In genomic region chr16:95261807-95262206, GRCm38 (mm10) we compare ENCODE assay signal across 22 mouse cellular contexts. TPM values are rescaled to one million over a fixed set of nuclear protein-coding genes. Genes with fewer than 3 reads are reported as not detected.
DNase-seq lines count a peak whose midpoint lies in the region; ATAC-seq and TF ChIP-seq lines count a peak whose summit lies in the region.
"Had no signal": no experiment of that assay in that cellular context is flagged by ENCODE, and none has a peak within 500 bp of the region (broad histone marks: within the 10 kb centered on the region; RNA-seq: fewer than 3 reads in every experiment).

No protein-coding gene starts in this region.

- no peak for TF ChIP-seq POLR2A in kidney, adult 2 months (IDR thresholded peaks at IDR 0.05; ENCODE audit: low read depth, low read length)

- no peaks in the 10 kb centered on the region for H3K27me3 ChIP-seq in kidney, adult 2 months (replicated peaks; ENCODE audit: control insufficient read depth, insufficient read depth, low read length)
- H3K27me3 ChIP-seq in stomach, postnatal 0 days (ENCODE audit: control insufficient read depth, insufficient read depth, low read length) = no peaks in the 10 kb centered on the region
- H3K27me3 ChIP-seq in midbrain, postnatal 0 days (ENCODE audit: insufficient read depth, low read length) = no peaks in the 10 kb centered on the region
- H3K27me3 ChIP-seq: hindbrain, embryonic 15.5 days had no signal

- peak overlapping the region; percentile 19; the same call in 1 of the 2 replicates for H3K4me3 ChIP-seq in kidney, adult 2 months (ENCODE audit: insufficient read depth, low read depth, low read length)
- no peak overlapping the region for H3K4me3 ChIP-seq in stomach, postnatal 0 days (ENCODE audit: low read depth, low read length)
- no peak overlapping the region for H3K4me3 ChIP-seq in midbrain, postnatal 0 days (ENCODE audit: low read depth, low read length)
- H3K4me3 ChIP-seq: embryonic facial prominence, embryonic 13.5 days; forebrain, embryonic 12.5 days; heart, embryonic 10.5 days; hindbrain, embryonic 15.5 days had no signal

- DNase-seq in embryo, embryonic 10 days (ENCODE audit: low spot score) = peak; percentile 38
- DNase-seq in embryo, embryonic 11 days = no peak
- peak; percentile 34 for DNase-seq in kidney, adult 2 months
- DNase-seq in kidney, adult 11 months = no peak
- DNase-seq in embryo, embryonic 10.5 days (ENCODE audit: low spot score) = peak; percentile 24
- no peak for DNase-seq in stomach, postnatal 0 days (ENCODE audit: low spot score)
- no peak for DNase-seq in midbrain, postnatal 0 days (ENCODE audit: low spot score)
- DNase-seq: adrenal gland, postnatal 10 days; B cell, adult 2 months; cerebellum, adult 11 months; cerebellum, adult 8-10 months; cerebellum, postnatal 14 days; gastrocnemius, postnatal 10 days; heart, adult 18-20 months; heart, postnatal 14 days had no signal

- TF ChIP-seq EP300 in stomach, postnatal 0 days (optimal IDR thresholded peaks at IDR 0.05) = no peak

- H3K9ac ChIP-seq in stomach, postnatal 0 days (ENCODE audit: low read length) = 0 out of 2 replicates have a peak overlapping the region, but pooled peaks have one; percentile 4
- no peak overlapping the region for H3K9ac ChIP-seq in midbrain, postnatal 0 days (replicated peaks; ENCODE audit: low read length, poor library complexity, severe bottlenecking)
- H3K9ac ChIP-seq: embryonic facial prominence, embryonic 13.5 days; forebrain, embryonic 12.5 days; hindbrain, embryonic 15.5 days had no signal

- peaks cover 2% of the 10 kb centered on the region; the same call in 1 of the 2 replicates for H3K36me3 ChIP-seq in kidney, adult 2 months (ENCODE audit: control insufficient read depth, insufficient read depth, low read length)
- H3K36me3 ChIP-seq in stomach, postnatal 0 days (ENCODE audit: control insufficient read depth, insufficient read depth, low read length) = no peaks in the 10 kb centered on the region
- H3K36me3 ChIP-seq in midbrain, postnatal 0 days (ENCODE audit: insufficient read depth, low read length) = no peaks in the 10 kb centered on the region
- H3K36me3 ChIP-seq: embryonic facial prominence, embryonic 13.5 days; forebrain, embryonic 12.5 days; heart, embryonic 10.5 days; hindbrain, embryonic 15.5 days had no signal

- TF ChIP-seq CTCF in kidney, adult 2 months (conservative IDR thresholded peaks at IDR 0.05; ENCODE audit: insufficient read depth, insufficient read length, low read depth, low read length) = no peak
- no peak for TF ChIP-seq CTCF in stomach, postnatal 0 days (IDR thresholded peaks at IDR 0.05; ENCODE audit: low read depth)
- TF ChIP-seq CTCF in midbrain, postnatal 0 days (IDR thresholded peaks at IDR 0.05) = no peak

- ATAC-seq in stomach, postnatal 0 days (ENCODE audit: low FRiP score, low TSS enrichment) = no peak
- no peak for ATAC-seq in midbrain, postnatal 0 days (ENCODE audit: low FRiP score)
- ATAC-seq: forebrain, embryonic 16.5 days had no signal

- H3K9me3 ChIP-seq in stomach, postnatal 0 days (ENCODE audit: control insufficient read depth, low read length) = no peaks in the 10 kb centered on the region
- no peaks in the 10 kb centered on the region for H3K9me3 ChIP-seq in midbrain, postnatal 0 days (ENCODE audit: low read length)
- H3K9me3 ChIP-seq: embryonic facial prominence, embryonic 13.5 days; forebrain, embryonic 12.5 days; heart, embryonic 10.5 days; hindbrain, embryonic 15.5 days had no signal

- WGBS in kidney, adult 2 months = 44% methylated on average over 4 of the region's 4 CpGs
- 69% methylated on average over 4 of the region's 4 CpGs for WGBS in stomach, postnatal 0 days
- 78% methylated on average over 4 of the region's 4 CpGs for WGBS in midbrain, postnatal 0 days

- no peak overlapping the region for H3K4me2 ChIP-seq in stomach, postnatal 0 days (replicated peaks; ENCODE audit: low read depth)
- H3K4me2 ChIP-seq in midbrain, postnatal 0 days (ENCODE audit: low read depth, low read length, poor library complexity, severe bottlenecking) = no peak overlapping the region
- H3K4me2 ChIP-seq: forebrain, embryonic 12.5 days; hindbrain, embryonic 15.5 days had no signal

- H3K27ac ChIP-seq in kidney, adult 2 months (ENCODE audit: insufficient read depth, low read depth, low read length) = peak overlapping the region; percentile 42
- H3K27ac ChIP-seq in stomach, postnatal 0 days (replicated peaks) = no peak overlapping the region
- no peak overlapping the region for H3K27ac ChIP-seq in midbrain, postnatal 0 days (ENCODE audit: low read depth, low read length)
- H3K27ac ChIP-seq: forebrain, embryonic 12.5 days; heart, embryonic 10.5 days; hindbrain, embryonic 15.5 days had no signal

- peaks cover 12% of the 10 kb centered on the region; the same call in 1 of the 2 replicates for H3K4me1 ChIP-seq in kidney, adult 2 months (ENCODE audit: control insufficient read depth, insufficient read depth, low read length)
- no peaks in the 10 kb centered on the region for H3K4me1 ChIP-seq in stomach, postnatal 0 days (replicated peaks; ENCODE audit: control insufficient read depth, insufficient read depth)
- no peaks in the 10 kb centered on the region for H3K4me1 ChIP-seq in midbrain, postnatal 0 days (ENCODE audit: insufficient read depth, low read length)
- H3K4me1 ChIP-seq: forebrain, embryonic 12.5 days; hindbrain, embryonic 15.5 days had no signal

RNA-seq across cellular contexts. Expression of gene Kcnj15, which starts 4.4 kb away (rescaled TPM):
- polyA plus RNA-seq in kidney, adult 2 months (2012; rRNA removed) = 311 and 327 TPM in 2 replicates
- polyA plus RNA-seq in stomach, postnatal 0 days (2015; fragmentation: Nextera tagmentation; extraction: Ambion mirVana) = 10.5 and 10.6 TPM in 2 replicates
- total RNA-seq in midbrain, postnatal 0 days (2014; rRNA removed) = 0.09 TPM in 1 of 2 replicates, not detected in the other
- polyA plus RNA-seq in midbrain, postnatal 0 days (2015; fragmentation: Nextera tagmentation; extraction: Ambion mirVana) = 0.04 and 0.06 TPM in 2 replicates
- total RNA-seq: common myeloid progenitor, adult 5-6 weeks; MEL had no signal
- polyA plus RNA-seq: forebrain, embryonic 16.5 days had no signal

Comparison
In these comparisons a context has a peak if more than half of its experiments do, and no peak if none do; other contexts are left out.
1. DNase-seq: peak in embryo, embryonic 10 days (single experiment), kidney, adult 2 months (single experiment) and embryo, embryonic 10.5 days (single experiment); none in embryo, embryonic 11 days (single experiment), kidney, adult 11 months (single experiment), stomach, postnatal 0 days (single experiment) and midbrain, postnatal 0 days (single experiment).
2. RNA of gene Kcnj15, which starts 4.4 kb away (polyA plus RNA-seq): 311 to 327 TPM in kidney, adult 2 months; 10.5 to 10.6 TPM in stomach, postnatal 0 days and 0.04 to 0.06 TPM in midbrain, postnatal 0 days; every median in the first group is over 10 times any median in the second.